Mouse (Mus musculus) heart, embryonic 11.5 days (tissue): ENCODE measurements around the gene Iqsec1. TPM values are rescaled to one million over a fixed set of nuclear protein-coding genes. Genes with fewer than 3 reads are reported as not detected.
A peak's percentile ranks its signal among the peaks of the same experiment; 100 is the strongest.

ENCODE experiments used
- ATAC-seq: fragments of 200-750 bp; cut with Nextera tagmentation; replicated peaks from 2 replicates; pipeline ENCODE4 v1.8.0; 2017; ENCODE audit warnings: moderate library complexity; ENCODE audit not compliant: insufficient number of reproducible peaks, low FRiP score, low TSS enrichment
- H3K27ac ChIP-seq: fragments of 300-500 bp; sonication (generic); 2 replicates; pipeline ENCODE4 v1.5.1; 2014; ENCODE audit warnings: mild to moderate bottlenecking, low read depth, low read length
- H3K27me3 ChIP-seq: fragments of 300-500 bp; sonication (generic); 2 replicates; pipeline ENCODE4 v1.6.1; 2014; ENCODE audit warnings: mild to moderate bottlenecking, low read length, mixed read lengths; ENCODE audit not compliant: control insufficient read depth, insufficient read depth
- H3K36me3 ChIP-seq: fragments of 300-500 bp; sonication (generic); 2 replicates; pipeline ENCODE4 v1.6.1; 2014; ENCODE audit warnings: mild to moderate bottlenecking, low read length, moderate library complexity, mixed read lengths; ENCODE audit not compliant: control insufficient read depth, insufficient read depth
- H3K4me1 ChIP-seq: fragments of 300-500 bp; sonication (generic); 2 replicates; pipeline ENCODE4 v1.6.1; 2014; ENCODE audit warnings: low read length; ENCODE audit not compliant: control insufficient read depth, insufficient read depth
- H3K4me2 ChIP-seq: fragments of 300-500 bp; sonication (generic); 2 replicates; pipeline ENCODE4 v1.6.1; 2014; ENCODE audit warnings: mild to moderate bottlenecking, moderate library complexity
- H3K4me3 ChIP-seq: fragments of 300-500 bp; sonication (generic); 2 replicates; pipeline ENCODE4 v1.5.1; 2014; ENCODE audit warnings: low read depth, low read length
- H3K9ac ChIP-seq: fragments of 300-500 bp; sonication (generic); 2 replicates; pipeline ENCODE4 v1.6.1; 2014; ENCODE audit warnings: mild to moderate bottlenecking, low read depth, low read length, moderate library complexity
- H3K9me3 ChIP-seq: fragments of 300-500 bp; sonication (generic); replicated peaks from 2 replicates; pipeline ENCODE4 v1.6.1; 2016; ENCODE audit warnings: low read length; ENCODE audit not compliant: control insufficient read depth
- WGBS: fragments of 180-500 bp; shearing (Covaris S2); extraction: QIAGEN DNeasy Blood & Tissue Kit; methylation state at CpG from one replicate; pipeline ENCODE4 v1.1.7; 2014; ENCODE audit not compliant: insufficient replicate concordance; 5-methylcytosine and 5-hydroxymethylcytosine counted together
- polyA plus RNA-seq: library from polyadenylated mRNA; unstranded; fragments of >200 nt; fragmentation: Nextera tagmentation; extraction: Ambion mirVana; gene quantifications from 2 replicates; pipeline ENCODE4 v1.2.1, GENCODE M21; 2014

Gene Iqsec1
- polyA plus RNA-seq, 1 experiment from 2014 or later = 18.1 TPM

DNA sequence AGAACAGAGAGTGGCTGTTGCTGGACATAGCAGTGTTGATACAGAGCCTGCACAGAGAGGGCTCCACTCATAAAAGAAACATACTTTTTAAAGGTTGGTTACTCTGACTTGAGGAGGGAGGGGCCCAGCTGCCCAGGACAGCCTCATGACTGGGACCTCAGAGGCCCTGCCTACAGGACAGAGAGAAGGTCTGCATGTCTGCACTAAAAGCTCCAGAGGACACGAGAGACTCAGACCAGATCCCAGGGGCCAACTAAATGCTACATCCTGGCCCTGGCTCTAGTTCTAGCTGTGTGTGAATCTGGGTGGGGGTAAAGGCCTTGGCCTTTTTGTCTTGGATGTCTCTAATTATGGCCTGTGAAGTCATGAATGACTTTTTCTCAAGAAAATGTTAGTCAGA is 288.4 kb downstream of the Iqsec1 start:
- no peaks in the 10 kb centered on the region for H3K27me3 ChIP-seq
- WGBS = 29% methylated on average over 1 of the region's 1 CpGs
- ATAC-seq = no peak
- no peak overlapping the region for H3K4me2 ChIP-seq
- no peaks in the 10 kb centered on the region for H3K9me3 ChIP-seq
- no peaks in the 10 kb centered on the region for H3K36me3 ChIP-seq
- H3K27ac ChIP-seq = peak overlapping the region; percentile 66; the same call in 1 of the 2 replicates
- no peak overlapping the region for H3K4me3 ChIP-seq
- H3K9ac ChIP-seq = peak overlapping the region; percentile 54; the same call in 1 of the 2 replicates
- peaks cover 85% of the 10 kb centered on the region for H3K4me1 ChIP-seq

DNA sequence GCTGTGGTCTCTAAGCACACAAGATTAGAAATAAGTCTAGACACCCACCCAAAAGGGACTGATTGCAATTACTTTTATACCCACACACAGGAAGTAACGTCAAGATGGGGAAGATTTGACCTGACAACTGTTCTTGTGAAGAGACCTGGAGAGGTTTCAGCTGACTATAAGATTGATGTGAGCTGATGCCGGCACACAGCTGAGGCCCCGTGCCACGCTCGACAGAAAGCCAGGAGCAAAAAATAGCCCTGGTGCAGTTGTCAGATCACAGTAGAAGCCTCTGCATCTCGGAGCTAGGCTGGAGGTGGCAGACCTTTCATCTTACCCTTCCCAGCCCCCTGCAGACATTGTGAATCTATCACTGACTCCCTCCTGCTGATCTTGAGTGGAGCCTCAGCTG is 289.6 kb downstream of the Iqsec1 start:
- no peaks in the 10 kb centered on the region for H3K9me3 ChIP-seq
- peaks cover 73% of the 10 kb centered on the region for H3K4me1 ChIP-seq
- peak overlapping the region; percentile 29; the same call in 1 of the 2 replicates for H3K4me2 ChIP-seq
- 27% methylated on average over 6 of the region's 6 CpGs for WGBS
- no peak overlapping the region for H3K4me3 ChIP-seq
- 0 out of 2 replicates have a peak overlapping the region, but pooled peaks have one; percentile 34 for H3K9ac ChIP-seq
- H3K27ac ChIP-seq = peak overlapping the region; percentile 66
- no peak for ATAC-seq
- H3K36me3 ChIP-seq = peaks cover 3% of the 10 kb centered on the region
- H3K27me3 ChIP-seq = no peaks in the 10 kb centered on the region

DNA sequence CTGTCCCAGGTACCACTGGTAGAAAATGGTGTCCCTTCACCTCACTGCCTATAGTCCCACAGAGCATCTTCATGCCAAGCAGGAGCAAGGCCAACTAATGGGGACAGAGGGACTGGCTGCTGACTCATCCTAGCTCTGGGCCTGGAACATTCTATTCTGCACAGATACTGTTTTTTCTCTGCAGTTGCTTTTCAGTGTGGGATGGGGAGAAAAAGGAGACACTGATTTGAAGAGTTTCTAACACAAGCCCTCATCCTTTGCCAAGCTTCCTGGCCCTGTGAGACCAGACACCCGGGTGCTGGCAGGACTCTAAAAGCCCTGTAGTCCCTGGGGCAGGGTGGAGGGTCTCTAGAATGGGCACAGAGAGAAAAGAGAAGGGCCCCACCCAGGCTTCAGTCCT is 292.7 kb downstream of the Iqsec1 start:
- H3K4me3 ChIP-seq = no peak overlapping the region
- 84% methylated on average over 1 of the region's 1 CpGs for WGBS
- ATAC-seq = no peak
- H3K27me3 ChIP-seq = no peaks in the 10 kb centered on the region
- no peak overlapping the region for H3K27ac ChIP-seq
- H3K4me2 ChIP-seq = no peak overlapping the region
- no peak overlapping the region for H3K9ac ChIP-seq
- H3K9me3 ChIP-seq = no peaks in the 10 kb centered on the region
- peaks cover 16% of the 10 kb centered on the region for H3K36me3 ChIP-seq
- H3K4me1 ChIP-seq = peaks cover 43% of the 10 kb centered on the region

DNA sequence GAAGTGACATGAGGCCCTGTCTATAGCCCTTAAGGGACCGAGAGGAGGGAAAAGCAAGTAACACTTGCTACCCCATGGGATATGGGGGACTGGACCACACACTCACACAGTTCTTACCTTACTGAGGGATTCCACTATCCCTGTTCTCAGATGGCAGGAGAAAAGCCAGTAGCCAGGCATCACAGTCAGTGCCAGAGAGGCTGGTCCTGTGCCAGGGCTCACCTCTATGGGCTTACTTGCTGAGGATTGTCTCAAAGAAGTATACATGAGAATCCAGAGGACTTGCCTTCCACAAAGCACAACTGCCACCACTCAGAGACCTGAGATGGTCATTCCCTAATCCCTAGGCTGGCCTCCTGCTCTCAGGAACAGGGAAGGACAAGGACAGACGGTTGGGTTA is 296.1 kb downstream of the Iqsec1 start:
- WGBS = 89% methylated on average over 2 of the region's 2 CpGs

DNA sequence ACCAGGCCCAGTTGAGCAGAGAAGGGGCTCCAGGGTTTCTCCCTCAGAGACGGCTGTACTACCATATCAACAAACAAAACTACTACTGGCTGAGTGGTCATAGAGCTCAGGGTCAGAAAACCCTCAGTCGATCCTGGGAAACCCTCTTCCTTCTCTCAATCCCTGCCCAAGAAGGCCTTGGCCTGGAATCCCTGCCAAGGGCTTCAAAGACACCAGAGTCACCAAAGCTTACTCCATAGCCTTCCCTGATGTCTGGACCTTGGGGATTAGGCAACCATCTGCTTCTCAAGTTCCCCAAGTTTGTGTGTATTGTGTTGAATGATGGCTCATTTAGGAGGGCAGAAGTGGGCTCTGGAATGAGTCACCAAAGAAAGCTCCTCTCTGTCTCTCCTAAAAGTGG is 296.6 kb downstream of the Iqsec1 start:
- 77% methylated on average over 2 of the region's 2 CpGs for WGBS
- Histone ChIP-seq H3K27ac (no peak overlapping the region), H3K36me3 (peaks cover 30% of the 10 kb centered on the region), H3K9me3 (no peaks in the 10 kb centered on the region), H3K27me3 (no peaks in the 10 kb centered on the region), H3K4me1 (peaks cover 37% of the 10 kb centered on the region), H3K9ac (peak overlapping the region; percentile 22; the same call in 1 of the 2 replicates), H3K4me2 (no peak overlapping the region), H3K4me3 (no peak overlapping the region)
- no peak for ATAC-seq

More for the DNA sequence above, 296.1 kb downstream of the Iqsec1 start:
- Histone ChIP-seq H3K4me2 (no peak overlapping the region), H3K9me3 (no peaks in the 10 kb centered on the region), H3K4me3 (no peak overlapping the region), H3K36me3 (peaks cover 30% of the 10 kb centered on the region), H3K27me3 (no peaks in the 10 kb centered on the region), H3K9ac (peak overlapping the region; percentile 22; the same call in 1 of the 2 replicates), H3K27ac (no peak overlapping the region), H3K4me1 (peaks cover 36% of the 10 kb centered on the region)
- no peak for ATAC-seq

DNA sequence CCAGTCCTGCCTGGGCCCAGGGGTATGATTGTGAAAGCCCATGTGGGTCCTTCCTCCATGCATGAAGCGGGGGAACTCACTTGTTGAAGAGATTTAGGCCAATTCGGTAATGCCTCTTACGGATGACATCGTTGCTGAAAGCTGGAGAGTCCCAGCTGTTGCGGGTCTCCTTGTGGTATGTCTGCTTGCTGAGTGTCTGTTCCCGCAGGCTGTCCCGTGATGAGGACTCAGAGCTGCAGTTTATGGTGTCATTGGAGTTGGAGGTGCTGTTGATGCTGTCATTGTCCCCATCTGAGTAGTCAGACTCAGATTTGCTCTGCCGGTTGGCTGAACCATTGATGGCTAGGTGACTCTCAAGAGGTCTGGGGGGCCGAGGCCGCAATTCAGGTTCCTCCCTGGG is 299.0 kb downstream of the Iqsec1 start:
- Histone ChIP-seq H3K27ac (peak overlapping the region; percentile 82), H3K4me2 (peak overlapping the region; percentile 39; the same call in 1 of the 2 replicates), H3K4me1 (peaks cover 41% of the 10 kb centered on the region), H3K4me3 (no peak overlapping the region), H3K27me3 (no peaks in the 10 kb centered on the region), H3K9me3 (no peaks in the 10 kb centered on the region), H3K36me3 (peaks cover 30% of the 10 kb centered on the region), H3K9ac (no peak overlapping the region)
- no peak for ATAC-seq
- WGBS = 64% methylated on average over 10 of the region's 10 CpGs

DNA sequence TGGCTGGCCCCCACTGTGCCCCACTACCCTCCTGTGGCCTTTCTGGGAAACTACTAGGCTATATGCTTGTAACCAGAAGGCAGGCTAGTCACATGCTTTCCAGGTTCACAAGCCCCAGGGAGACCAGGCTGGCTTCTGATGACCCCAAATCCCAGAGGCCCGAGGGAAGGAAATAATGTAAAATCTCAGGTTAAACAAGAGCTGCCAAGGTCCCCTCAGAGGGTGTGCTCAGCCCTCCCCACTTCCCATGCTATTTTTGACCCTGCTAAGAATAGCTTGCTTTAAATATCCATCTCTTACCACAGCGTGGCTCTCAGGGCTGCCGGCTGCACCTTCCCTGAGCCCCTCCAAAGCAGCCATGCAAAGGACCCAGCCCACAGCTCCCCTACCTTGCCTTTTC is 299.7 kb downstream of the Iqsec1 start:
- Histone ChIP-seq H3K9ac (0 out of 2 replicates have a peak overlapping the region, but pooled peaks have one; percentile 34), H3K4me1 (peaks cover 48% of the 10 kb centered on the region), H3K27me3 (no peaks in the 10 kb centered on the region), H3K4me2 (peak overlapping the region; percentile 39), H3K9me3 (no peaks in the 10 kb centered on the region), H3K27ac (peak overlapping the region; percentile 82), H3K36me3 (peaks cover 27% of the 10 kb centered on the region), H3K4me3 (no peak overlapping the region)
- ATAC-seq = peak; percentile 43
- WGBS = 36% methylated on average over 3 of the region's 3 CpGs

DNA sequence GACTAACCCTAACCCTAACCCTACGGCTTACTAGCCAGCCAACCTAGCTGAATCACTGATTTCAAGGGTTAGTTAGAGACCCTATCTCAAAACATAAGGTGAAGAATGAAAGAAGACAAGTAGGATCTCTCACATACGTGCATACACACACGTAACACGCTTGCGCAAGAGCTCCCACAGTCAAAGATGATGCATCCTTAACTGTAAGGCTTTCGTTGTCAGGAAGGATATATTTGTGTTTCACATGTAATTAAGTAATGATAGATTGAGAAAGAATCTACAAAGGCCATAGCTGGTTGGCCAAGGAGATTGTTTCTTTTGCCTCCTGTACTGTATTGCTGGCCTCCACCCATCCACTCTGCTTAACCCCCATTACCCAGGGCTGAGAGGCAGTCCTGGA is 300.5 kb downstream of the Iqsec1 start:
- Histone ChIP-seq H3K9me3 (no peaks in the 10 kb centered on the region), H3K27me3 (no peaks in the 10 kb centered on the region), H3K4me2 (no peak overlapping the region), H3K9ac (0 out of 2 replicates have a peak overlapping the region, but pooled peaks have one; percentile 34), H3K4me1 (peaks cover 51% of the 10 kb centered on the region), H3K27ac (peak overlapping the region; percentile 82), H3K4me3 (no peak overlapping the region), H3K36me3 (peaks cover 25% of the 10 kb centered on the region)
- WGBS = 92% methylated on average over 6 of the region's 6 CpGs
- no peak for ATAC-seq

DNA sequence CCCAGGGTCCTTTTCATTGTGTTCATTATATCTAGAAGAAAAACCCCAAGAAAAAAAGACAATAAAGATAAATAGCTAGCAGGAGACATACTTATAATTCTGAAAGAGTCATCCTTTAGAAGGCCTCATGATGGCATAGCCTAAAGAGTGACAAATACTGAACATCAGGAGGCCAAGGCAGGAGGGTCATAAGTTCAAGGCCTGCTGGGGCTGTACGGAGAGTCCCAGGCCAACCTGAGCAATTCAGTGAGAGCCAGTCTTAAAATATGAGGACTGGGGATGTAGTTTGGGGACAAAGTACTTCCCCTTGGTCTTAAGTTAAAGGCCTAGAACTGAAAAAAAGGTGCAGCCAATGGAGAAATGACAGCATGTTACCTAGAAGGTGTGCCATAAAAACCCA is 301.7 kb downstream of the Iqsec1 start:
- Histone ChIP-seq H3K36me3 (peaks cover 22% of the 10 kb centered on the region), H3K9ac (no peak overlapping the region), H3K9me3 (no peaks in the 10 kb centered on the region), H3K27me3 (no peaks in the 10 kb centered on the region), H3K27ac (no peak overlapping the region), H3K4me3 (no peak overlapping the region), H3K4me1 (peaks cover 56% of the 10 kb centered on the region), H3K4me2 (no peak overlapping the region)
- no peak for ATAC-seq
- 84% methylated on average over 1 of the region's 1 CpGs for WGBS
